Comparison of ENCODE assay signal across 13 mouse cellular contexts in the genomic region with DNA sequence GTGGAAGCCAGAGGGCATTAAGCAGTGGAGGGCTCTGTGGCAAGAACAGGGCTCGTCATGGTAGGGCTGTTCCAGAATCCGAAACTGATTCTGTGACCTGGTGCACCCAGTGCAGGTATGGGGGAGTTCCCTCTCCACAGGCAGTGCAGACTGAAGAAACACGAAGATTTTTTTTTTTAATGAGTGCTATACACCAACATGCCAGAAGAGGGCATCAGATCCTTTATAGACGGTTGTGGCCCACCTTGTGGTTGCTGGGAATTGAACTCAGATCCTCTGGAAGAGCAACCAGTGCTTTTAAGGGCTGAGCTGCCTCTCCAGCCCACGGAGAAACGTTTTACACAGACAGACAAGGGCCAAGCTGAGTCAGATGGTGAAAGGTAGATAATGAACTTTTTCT.
DNase-seq lines count a peak whose midpoint lies in the region; ATAC-seq and TF ChIP-seq lines count a peak whose summit lies in the region.
"Had no signal": no experiment of that assay in that cellular context is flagged by ENCODE, and none has a peak within 500 bp of the region (broad histone marks: within the 10 kb centered on the region; RNA-seq: fewer than 3 reads in every experiment).

No protein-coding gene starts in this region.

- H3K9ac ChIP-seq in heart, postnatal 0 days (replicated peaks; ENCODE audit: low read depth, low read length) = no peak overlapping the region
- H3K9ac ChIP-seq in midbrain, postnatal 0 days (replicated peaks; ENCODE audit: low read length, poor library complexity, severe bottlenecking) = no peak overlapping the region
- H3K9ac ChIP-seq in midbrain, embryonic 14.5 days (replicated peaks; ENCODE audit: low read length) = no peak overlapping the region
- no peak overlapping the region for H3K9ac ChIP-seq in hindbrain, embryonic 14.5 days
- H3K9ac ChIP-seq: heart, embryonic 15.5 days; neural tube, embryonic 15.5 days; stomach, embryonic 15.5 days had no signal

- TF ChIP-seq POLR2A in bone marrow macrophage, adult 2 months (IDR thresholded peaks at IDR 0.05; ENCODE audit: borderline replicate concordance, low read depth, low read length) = no peak

- TF ChIP-seq EP300 in heart, postnatal 0 days (IDR thresholded peaks at IDR 0.05; ENCODE audit: low read depth) = no peak

- intact Hi-C loops in heart, postnatal 14 days (cut with DNase I) = loop anchor here (10.0 kb wide), 1 partner anchor 137 kb away; no protein-coding TSS in a partner anchor

- 0 out of 2 replicates have a peak, but pooled peaks have one; percentile 3 for TF ChIP-seq CTCF in heart, postnatal 0 days (IDR thresholded peaks at IDR 0.05; ENCODE audit: low read depth)
- TF ChIP-seq CTCF in midbrain, postnatal 0 days (IDR thresholded peaks at IDR 0.05) = peak; percentile 49
- peak; percentile 44 for TF ChIP-seq CTCF in bone marrow macrophage, adult 2 months (IDR thresholded peaks at IDR 0.05; ENCODE audit: low read depth, low read length)

- H3K27ac ChIP-seq in heart, postnatal 0 days (ENCODE audit: low read depth) = no peak overlapping the region
- no peak overlapping the region for H3K27ac ChIP-seq in midbrain, postnatal 0 days (ENCODE audit: low read depth, low read length)
- H3K27ac ChIP-seq in midbrain, embryonic 14.5 days (replicated peaks; ENCODE audit: low read depth, low read length) = no peak overlapping the region
- no peak overlapping the region for H3K27ac ChIP-seq in bone marrow macrophage, adult 2 months (ENCODE audit: insufficient read depth, low read depth, low read length)
- H3K27ac ChIP-seq in hindbrain, embryonic 14.5 days = no peak overlapping the region
- H3K27ac ChIP-seq: embryonic facial prominence, embryonic 10.5 days; forebrain, embryonic 10.5 days; heart, embryonic 15.5 days; neural tube, embryonic 15.5 days; stomach, embryonic 15.5 days had no signal

- WGBS in heart, postnatal 0 days = 65% methylated on average over 6 of the region's 6 CpGs
- WGBS in midbrain, postnatal 0 days = 77% methylated on average over 6 of the region's 6 CpGs
- WGBS in midbrain, embryonic 14.5 days = 72% methylated on average over 6 of the region's 6 CpGs
- WGBS in hindbrain, embryonic 14.5 days = 64% methylated on average over 6 of the region's 6 CpGs

- H3K4me2 ChIP-seq in heart, postnatal 0 days (ENCODE audit: low read depth, low read length) = no peak overlapping the region
- H3K4me2 ChIP-seq in midbrain, postnatal 0 days (ENCODE audit: low read depth, low read length, poor library complexity, severe bottlenecking) = no peak overlapping the region
- H3K4me2 ChIP-seq in midbrain, embryonic 14.5 days (ENCODE audit: low read length) = no peak overlapping the region
- H3K4me2 ChIP-seq in hindbrain, embryonic 14.5 days (replicated peaks) = no peak overlapping the region
- H3K4me2 ChIP-seq: heart, embryonic 15.5 days; neural tube, embryonic 15.5 days; stomach, embryonic 15.5 days had no signal

- H3K36me3 ChIP-seq in heart, postnatal 0 days (replicated peaks; ENCODE audit: control insufficient read depth, insufficient read depth, low read length) = no peaks in the 10 kb centered on the region
- H3K36me3 ChIP-seq in midbrain, postnatal 0 days (ENCODE audit: insufficient read depth, low read length) = no peaks in the 10 kb centered on the region
- H3K36me3 ChIP-seq in midbrain, embryonic 14.5 days (ENCODE audit: control insufficient read depth, insufficient read depth, low read length) = no peaks in the 10 kb centered on the region
- H3K36me3 ChIP-seq in hindbrain, embryonic 14.5 days (replicated peaks; ENCODE audit: control insufficient read depth, insufficient read depth) = no peaks in the 10 kb centered on the region
- H3K36me3 ChIP-seq: embryonic facial prominence, embryonic 10.5 days; forebrain, embryonic 10.5 days; heart, embryonic 15.5 days; neural tube, embryonic 15.5 days; stomach, embryonic 15.5 days had no signal

- no peak overlapping the region for H3K4me3 ChIP-seq in heart, postnatal 0 days (ENCODE audit: low read depth, low read length)
- H3K4me3 ChIP-seq in midbrain, postnatal 0 days (ENCODE audit: low read depth, low read length) = no peak overlapping the region
- no peak overlapping the region for H3K4me3 ChIP-seq in midbrain, embryonic 14.5 days (replicated peaks; ENCODE audit: low read depth, low read length)
- no peak overlapping the region for H3K4me3 ChIP-seq in bone marrow macrophage, adult 2 months (ENCODE audit: insufficient read depth, low read length)
- no peak overlapping the region for H3K4me3 ChIP-seq in hindbrain, embryonic 14.5 days (replicated peaks; ENCODE audit: low read length)
- H3K4me3 ChIP-seq: embryonic facial prominence, embryonic 10.5 days; forebrain, embryonic 10.5 days; heart, embryonic 15.5 days; neural tube, embryonic 15.5 days; stomach, embryonic 15.5 days had no signal

- DNase-seq in heart, postnatal 0 days (ENCODE audit: low spot score) = no peak
- no peak for DNase-seq in heart, postnatal 14 days
- DNase-seq in midbrain, postnatal 0 days (ENCODE audit: low spot score) = no peak
- no peak for DNase-seq in midbrain, embryonic 14.5 days
- no peak for DNase-seq in hindbrain, embryonic 14.5 days (ENCODE audit: low spot score)
- DNase-seq: cerebellum, adult 11-12 months had no signal

- ATAC-seq in heart, postnatal 0 days (ENCODE audit: insufficient read depth, low read depth) = no peak
- no peak for ATAC-seq in midbrain, postnatal 0 days (ENCODE audit: low FRiP score)
- no peak for ATAC-seq in midbrain, embryonic 14.5 days (ENCODE audit: low FRiP score, low TSS enrichment)
- no peak for ATAC-seq in hindbrain, embryonic 14.5 days (ENCODE audit: low FRiP score)
- ATAC-seq in erythroid progenitor cell, adult 5-6 weeks (replicated peaks; ENCODE audit: low FRiP score, poor library complexity, severe bottlenecking) = no peak

- no peaks in the 10 kb centered on the region for H3K4me1 ChIP-seq in heart, postnatal 0 days (ENCODE audit: control insufficient read depth, insufficient read depth)
- H3K4me1 ChIP-seq in midbrain, postnatal 0 days (ENCODE audit: insufficient read depth, low read length) = no peaks in the 10 kb centered on the region
- H3K4me1 ChIP-seq in midbrain, embryonic 14.5 days (ENCODE audit: control insufficient read depth, insufficient read depth, low read length) = no peaks in the 10 kb centered on the region
- H3K4me1 ChIP-seq in bone marrow macrophage, adult 2 months (ENCODE audit: control insufficient read depth, insufficient read depth, low read length) = no peaks in the 10 kb centered on the region
- no peaks in the 10 kb centered on the region for H3K4me1 ChIP-seq in hindbrain, embryonic 14.5 days (replicated peaks; ENCODE audit: control insufficient read depth, insufficient read depth, low read length)
- H3K4me1 ChIP-seq: embryonic facial prominence, embryonic 10.5 days; forebrain, embryonic 10.5 days; heart, embryonic 15.5 days; neural tube, embryonic 15.5 days; stomach, embryonic 15.5 days had no signal

- no peaks in the 10 kb centered on the region for H3K27me3 ChIP-seq in heart, postnatal 0 days (ENCODE audit: control insufficient read depth, insufficient read depth, low read length)
- H3K27me3 ChIP-seq in midbrain, postnatal 0 days (ENCODE audit: insufficient read depth, low read length) = no peaks in the 10 kb centered on the region
- H3K27me3 ChIP-seq in midbrain, embryonic 14.5 days (ENCODE audit: control insufficient read depth, insufficient read depth, low read length) = no peaks in the 10 kb centered on the region
- no peaks in the 10 kb centered on the region for H3K27me3 ChIP-seq in hindbrain, embryonic 14.5 days (ENCODE audit: control insufficient read depth, insufficient read depth, low read length)
- H3K27me3 ChIP-seq: heart, embryonic 15.5 days; neural tube, embryonic 15.5 days; stomach, embryonic 15.5 days had no signal

- H3K9me3 ChIP-seq in heart, postnatal 0 days (replicated peaks; ENCODE audit: control insufficient read depth, low read length) = no peaks in the 10 kb centered on the region; the same call in none of the 2 replicates
- no peaks in the 10 kb centered on the region for H3K9me3 ChIP-seq in midbrain, postnatal 0 days (ENCODE audit: low read length)
- no peaks in the 10 kb centered on the region for H3K9me3 ChIP-seq in midbrain, embryonic 14.5 days (ENCODE audit: control insufficient read depth, low read length)
- no peaks in the 10 kb centered on the region for H3K9me3 ChIP-seq in hindbrain, embryonic 14.5 days (ENCODE audit: control insufficient read depth, low read length)
- H3K9me3 ChIP-seq: embryonic facial prominence, embryonic 10.5 days; forebrain, embryonic 10.5 days; heart, embryonic 15.5 days; neural tube, embryonic 15.5 days; stomach, embryonic 15.5 days had no signal
